Mouse (Mus musculus): ENCODE results near the gene Gigyf1. TPM values are rescaled to one million over a fixed set of nuclear protein-coding genes. Genes with fewer than 3 reads are reported as not detected.

The Gigyf1 gene
- polyA plus RNA-seq, 3 experiments from 2014 or later: 14.0 to 33.6 (median 31.4) TPM

GRCm38 (mm10) chr5:137535318-137535717 is 17.0 kb downstream of the Gigyf1 start:
- ATAC-seq: no peak

GRCm38 (mm10) chr5:137537461-137537860 is 19.1 kb downstream of the Gigyf1 start:
- ATAC-seq: no peak

- no peak for ATAC-seq
These were observed 21.0 kb downstream of the Gigyf1 start for GRCm38 (mm10) chr5:137539291-137539801.

GRCm38 (mm10) chr5:137540991-137541390 is 22.6 kb downstream of the Gigyf1 start:
- no peak for ATAC-seq

GRCm38 (mm10) chr5:137541768-137542540 is 23.6 kb downstream of the Gigyf1 start:
- ATAC-seq: no peak

GRCm38 (mm10) chr5:137544926-137545325 is 26.6 kb downstream of the Gigyf1 start:
- ATAC-seq: no peak

GRCm38 (mm10) chr5:137545596-137545995 is 27.2 kb downstream of the Gigyf1 start:
- ATAC-seq: no peak

GRCm38 (mm10) chr5:137549840-137550239 is 31.5 kb downstream of the Gigyf1 start:
- no peak for ATAC-seq

GRCm38 (mm10) chr5:137551119-137551518 is 32.8 kb downstream of the Gigyf1 start:
- no peak for ATAC-seq

GRCm38 (mm10) chr5:137553000-137553399 is 34.7 kb downstream of the Gigyf1 start:
- ATAC-seq: no peak

GRCm38 (mm10) chr5:137553411-137553837 is 35.1 kb downstream of the Gigyf1 start, which contains the start of gene Actl6b:
TSS of gene Actl6b (plus strand) at chr5:137553517.
- ATAC-seq: no peak

GRCm38 (mm10) chr5:137553898-137554297 is 35.5 kb downstream of the Gigyf1 start:
- no peak for ATAC-seq

GRCm38 (mm10) chr5:137561556-137561955 is 43.2 kb downstream of the Gigyf1 start:
- ATAC-seq: no peak

- no peak for ATAC-seq
These were observed 44.6 kb downstream of the Gigyf1 start for GRCm38 (mm10) chr5:137562965-137563364.

GRCm38 (mm10) chr5:137565744-137566143 is 47.4 kb downstream of the Gigyf1 start:
- no peak for ATAC-seq

- no peak for ATAC-seq
These were observed 48.1 kb downstream of the Gigyf1 start for GRCm38 (mm10) chr5:137566416-137566815.

- ATAC-seq: no peak
These were observed 50.0 kb downstream of the Gigyf1 start for GRCm38 (mm10) chr5:137568223-137568798.

- ATAC-seq: no peak
These were observed 50.7 kb downstream of the Gigyf1 start for GRCm38 (mm10) chr5:137569031-137569430.

GRCm38 (mm10) chr5:137569665-137570064 is 51.3 kb downstream of the Gigyf1 start, which contains the start of gene Tfr2:
TSS of gene Tfr2 (plus strand) at chr5:137569840.
- peak; percentile 65 for ATAC-seq

GRCm38 (mm10) chr5:137570181-137570580 is 51.8 kb downstream of the Gigyf1 start:
- ATAC-seq: no peak

- no peak for ATAC-seq
These were observed 52.6 kb downstream of the Gigyf1 start for GRCm38 (mm10) chr5:137570691-137571586.

- no peak for ATAC-seq
These were observed 56.1 kb downstream of the Gigyf1 start for GRCm38 (mm10) chr5:137574470-137574901.
